Mouse (Mus musculus) right cerebral cortex, postnatal 14 days (tissue): ENCODE measurements around the gene Spem2.

ENCODE experiments used
- DNase-seq: peaks from one replicate; pipeline ENCODE4 v3.0.0; 2022

Gene Spem2

GRCm38 (mm10) chr11:69835326-69835965 is 17.2 kb upstream of the Spem2 start:
- no peak for DNase-seq

DNA sequence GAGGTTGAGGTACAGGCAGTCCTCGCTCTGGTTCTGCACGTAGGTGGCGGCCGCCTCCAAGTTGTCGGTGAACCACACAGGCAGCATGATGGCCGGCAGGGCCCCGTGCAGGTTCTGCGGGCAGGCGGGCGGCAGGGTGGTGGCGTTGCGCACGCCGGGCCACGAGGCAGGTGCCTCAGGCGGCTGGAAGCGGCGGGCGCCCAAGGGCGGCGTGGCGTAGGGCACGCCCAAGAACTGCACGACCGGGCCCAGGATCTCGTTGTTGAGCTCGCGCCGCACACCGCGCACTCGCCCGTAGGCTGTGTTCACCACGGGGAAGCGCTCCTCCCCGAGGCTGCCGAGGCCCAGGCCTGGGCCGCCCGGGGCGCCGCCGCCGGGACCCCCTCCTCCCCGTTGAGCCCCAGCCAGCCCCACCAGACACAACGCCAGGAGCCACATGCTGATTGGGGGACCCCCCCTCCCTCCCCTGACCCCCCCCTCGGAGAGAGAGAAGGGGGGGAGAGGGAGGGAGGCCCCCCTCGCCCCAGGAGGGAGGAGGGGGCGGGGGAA is 15.8 kb upstream of the Spem2 start:
- peak; percentile 38 for DNase-seq

- no peak for DNase-seq
Measured at GRCm38 (mm10) chr11:69833554-69833953, 15.3 kb upstream of the Spem2 start.

DNA sequence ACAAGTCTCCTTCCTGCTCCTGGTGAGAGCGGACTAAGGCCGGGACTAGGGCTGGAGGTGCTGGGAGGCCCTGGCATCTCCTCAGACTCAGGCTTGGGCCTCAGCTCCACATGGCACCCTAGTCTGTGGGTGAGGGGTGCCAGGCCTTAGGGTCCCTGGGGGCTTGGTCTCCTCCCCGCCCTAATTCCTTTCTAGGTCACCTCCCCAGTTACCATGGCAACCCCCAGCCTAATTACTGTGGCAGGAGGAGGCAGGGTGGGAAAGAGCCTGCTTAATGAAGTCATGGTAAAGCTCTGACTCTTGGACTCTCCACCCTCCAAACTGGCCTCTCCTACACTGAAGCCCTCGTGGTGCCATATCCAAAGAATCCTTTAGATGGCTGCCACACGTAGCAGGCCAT is 10.6 kb upstream of the Spem2 start:
- DNase-seq: no peak

DNA sequence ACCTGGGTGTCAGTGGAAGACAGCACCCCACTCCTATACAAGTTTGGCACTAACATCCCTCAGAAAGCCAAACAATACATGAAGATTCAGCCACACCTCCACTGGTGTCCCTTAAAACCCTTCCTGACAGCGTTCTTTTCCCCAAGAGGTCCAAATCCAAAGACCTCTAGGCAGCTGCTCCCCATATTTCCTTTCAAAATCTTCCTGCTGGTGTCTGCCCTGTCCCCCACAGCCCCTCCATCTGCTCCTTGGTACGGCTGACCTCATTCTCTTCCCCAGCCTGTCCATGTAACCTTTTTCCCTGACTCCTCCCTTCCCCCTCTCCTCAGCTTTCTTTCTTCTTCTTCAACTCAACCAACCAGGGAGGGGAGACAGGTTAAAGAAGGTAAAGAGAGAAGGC is 5.2 kb upstream of the Spem2 start:
- DNase-seq: no peak

GRCm38 (mm10) chr11:69822080-69822479 is 3.8 kb upstream of the Spem2 start, which contains the start of gene Spem1:
Gene Spem1 (minus strand): TSS chr11:69822180.
- no peak for DNase-seq

GRCm38 (mm10) chr11:69818871-69819270 is 606 bp upstream of the Spem2 start:
- DNase-seq: no peak

DNA sequence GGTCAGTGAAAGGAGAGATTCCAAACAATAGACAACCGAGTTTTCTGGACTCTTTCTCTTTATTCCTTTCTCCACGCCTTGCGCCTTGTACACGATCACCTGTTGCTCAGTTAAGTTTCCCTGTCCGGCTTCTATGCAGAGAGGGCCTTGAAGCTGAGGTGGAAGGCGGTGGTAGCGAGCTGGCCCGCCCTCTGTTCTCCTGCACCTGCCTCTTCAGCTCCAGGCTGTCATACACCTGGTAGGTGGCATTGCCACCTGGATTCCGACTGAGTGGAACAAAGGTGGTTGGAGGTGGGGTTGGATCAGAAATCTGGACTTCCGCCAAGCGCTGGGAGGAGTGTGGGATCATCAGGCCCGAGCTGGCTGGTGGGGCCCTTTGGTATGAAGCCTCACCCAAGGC is 1.7 kb downstream of the Spem2 start:
- DNase-seq: no peak

GRCm38 (mm10) chr11:69815155-69815554 is 3.1 kb downstream of the Spem2 start, which contains the start of gene Gm39566:
Gene Gm39566 (minus strand): TSS chr11:69815298.
- DNase-seq: no peak

- DNase-seq: no peak
Measured at GRCm38 (mm10) chr11:69810280-69810679, 8.0 kb downstream of the Spem2 start.

GRCm38 (mm10) chr11:69807641-69808040 is 10.6 kb downstream of the Spem2 start:
- no peak for DNase-seq

GRCm38 (mm10) chr11:69806378-69806777 is 11.9 kb downstream of the Spem2 start:
- DNase-seq: no peak

GRCm38 (mm10) chr11:69804972-69805909 is 13.0 kb downstream of the Spem2 start, which contains the start of gene Tmem102:
Gene Tmem102 (minus strand): TSS chr11:69805624.
- DNase-seq: no peak

GRCm38 (mm10) chr11:69804652-69804940 is 13.7 kb downstream of the Spem2 start:
- no peak for DNase-seq

GRCm38 (mm10) chr11:69803786-69804651 is 14.2 kb downstream of the Spem2 start:
- peak; percentile 71 for DNase-seq

DNA sequence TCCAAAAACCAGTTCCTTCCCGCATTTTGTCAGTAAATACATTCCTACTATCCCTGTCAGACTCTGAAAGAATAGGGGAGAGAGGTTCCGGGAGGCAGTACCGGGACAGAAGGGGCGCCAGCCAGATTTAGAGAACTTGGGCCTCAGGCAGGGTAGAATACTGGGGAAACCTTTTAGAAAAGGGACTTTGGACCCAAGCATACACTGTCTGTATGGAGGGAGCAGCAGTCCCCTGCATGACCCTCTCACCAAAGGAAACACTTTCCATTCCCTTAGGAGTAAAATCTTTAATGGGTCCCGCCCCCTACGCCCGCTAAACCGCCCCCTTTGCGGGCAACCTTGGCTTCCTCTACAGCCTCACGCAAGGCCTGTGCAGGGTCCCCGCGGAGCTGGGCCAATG is 14.9 kb downstream of the Spem2 start:
- no peak for DNase-seq

DNA sequence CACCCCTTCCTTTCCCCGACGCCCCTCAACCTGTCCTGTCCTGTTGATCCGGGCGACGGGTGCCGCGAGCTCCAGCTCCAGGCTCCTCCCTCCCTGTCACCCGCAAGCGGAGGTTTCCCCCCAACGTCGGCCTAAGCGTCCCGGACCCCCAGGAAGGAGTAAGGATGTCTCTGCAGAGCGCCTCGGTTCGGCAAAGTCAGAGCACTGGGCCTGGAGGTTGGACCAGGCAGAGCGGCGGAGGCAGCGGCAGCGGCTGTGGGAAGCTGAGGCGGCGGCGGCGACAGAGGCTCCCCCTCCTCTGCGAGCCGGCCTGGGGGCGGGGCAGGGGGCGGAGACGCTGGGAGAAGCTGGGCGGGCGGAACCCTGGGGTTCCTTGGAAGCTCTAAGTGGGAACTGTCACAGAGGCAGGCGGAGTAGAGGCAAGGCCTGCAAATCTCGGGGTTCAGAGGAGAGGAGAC is 15.6 kb downstream of the Spem2 start:
- DNase-seq: peak; percentile 78

GRCm38 (mm10) chr11:69801379-69801977 is 16.8 kb downstream of the Spem2 start, which contains the start of gene Fgf11:
Gene Fgf11 (minus strand): TSS chr11:69801857.
- DNase-seq: no peak

DNA sequence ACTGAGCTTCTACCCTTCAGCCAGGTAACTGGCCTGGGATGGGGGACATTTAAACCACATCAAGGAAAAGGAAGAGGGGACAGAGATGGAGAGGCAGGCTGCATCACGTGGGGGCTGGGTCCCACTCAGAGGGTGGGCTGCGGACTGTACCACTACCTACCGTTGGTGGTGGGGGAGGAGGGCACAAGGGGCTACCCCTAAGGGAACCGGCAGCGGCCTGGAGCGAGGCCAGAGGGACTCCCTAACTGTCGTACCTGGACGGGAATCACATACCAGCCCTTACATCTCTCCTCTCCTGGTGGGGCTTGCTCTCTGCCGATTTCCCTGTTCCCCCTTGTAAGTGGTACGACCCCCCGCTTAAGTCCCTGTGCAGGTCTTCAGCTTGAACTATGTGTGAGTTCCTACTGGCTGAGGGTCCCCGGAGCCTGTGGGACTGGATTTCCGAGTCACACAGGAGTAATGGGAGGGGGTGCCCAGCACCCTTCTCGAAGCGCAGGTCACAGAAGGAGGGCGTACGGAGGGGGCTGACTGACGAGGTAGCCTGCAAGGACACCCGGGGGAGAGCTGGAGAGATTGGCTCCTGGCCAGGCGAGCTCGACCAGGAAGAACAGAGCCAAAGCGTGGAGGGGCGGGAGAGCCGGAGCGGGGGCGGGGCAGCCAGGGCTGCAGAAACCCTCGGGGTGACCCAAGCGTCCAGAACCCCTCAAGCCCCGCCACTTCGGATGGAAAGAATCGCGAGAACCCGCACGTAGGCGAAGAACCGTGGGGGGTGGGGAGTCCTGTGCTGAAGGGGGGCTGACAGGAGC is 17.7 kb downstream of the Spem2 start:
- DNase-seq: peak; percentile 77

GRCm38 (mm10) chr11:69800138-69800391 is 18.2 kb downstream of the Spem2 start:
- DNase-seq: peak; percentile 63

DNA sequence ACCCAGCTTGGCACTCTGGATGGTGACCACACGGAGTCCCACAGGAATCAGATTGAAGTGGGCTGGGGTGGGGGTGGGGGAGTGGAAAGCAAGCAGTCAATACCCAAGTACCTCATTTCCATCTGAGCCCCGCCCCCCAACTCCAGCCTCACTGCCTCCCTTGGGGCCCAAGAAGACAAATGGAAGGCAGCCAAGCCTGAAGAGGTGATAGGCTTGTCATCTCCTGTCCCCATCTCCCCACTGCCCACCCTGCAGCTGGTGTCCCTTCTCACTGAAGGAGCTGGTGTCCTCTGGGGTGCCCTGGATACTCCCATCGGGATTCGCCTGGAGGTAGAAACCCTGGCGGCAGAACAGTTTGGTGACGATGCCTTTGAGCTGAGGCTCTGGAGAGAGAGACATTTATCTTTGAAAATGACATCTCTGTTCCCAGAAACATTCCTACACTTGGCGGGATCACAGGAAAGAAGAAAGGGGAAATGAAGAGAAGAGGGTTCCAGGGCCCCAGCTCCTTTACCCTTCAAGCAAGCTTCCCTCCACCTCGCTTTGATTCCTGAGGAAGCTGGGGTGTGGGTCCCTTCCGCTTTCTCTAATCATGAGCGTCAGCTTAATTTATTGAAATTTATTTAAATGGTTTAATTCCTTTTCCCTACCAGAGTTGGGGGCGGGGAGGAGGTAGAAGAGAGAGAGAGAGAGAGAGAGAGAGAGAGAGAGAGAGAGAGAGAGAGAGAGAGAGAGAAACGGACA is 18.7 kb downstream of the Spem2 start:
- no peak for DNase-seq
